Mouse (Mus musculus) thymus, adult 2 months (tissue): ENCODE data around the gene Bbs9. TPM values are rescaled to one million over a fixed set of nuclear protein-coding genes. Genes with fewer than 3 reads are reported as not detected.

Source experiments
- DNase-seq: peaks from one replicate; pipeline ENCODE4 v3.0.0; 2021
- H3K27ac ChIP-seq: fragments of 200-500 bp; 2 replicates; pipeline ENCODE4 v1.5.1; 2012; ENCODE audit warnings: low read length, control low read depth; ENCODE audit not compliant: control insufficient read depth, insufficient read depth
- H3K27me3 ChIP-seq: fragments of 200-500 bp; 2 replicates; pipeline ENCODE4 v1.6.1; 2012; ENCODE audit warnings: mild to moderate bottlenecking, low read length, moderate library complexity, mixed read lengths; ENCODE audit not compliant: control insufficient read depth, insufficient read depth
- H3K36me3 ChIP-seq: fragments of 200-500 bp; 2 replicates; pipeline ENCODE4 v1.6.1; 2012; ENCODE audit warnings: mild to moderate bottlenecking, low read length, moderate library complexity; ENCODE audit not compliant: control insufficient read depth, insufficient read depth
- H3K4me1 ChIP-seq: fragments of 200-500 bp; replicated peaks from 2 replicates; pipeline ENCODE4 v1.6.1; 2012; ENCODE audit warnings: low read length; ENCODE audit not compliant: control insufficient read depth, insufficient read depth
- H3K4me3 ChIP-seq: fragments of 200-500 bp; 2 replicates; pipeline ENCODE4 v1.5.1; 2012; ENCODE audit warnings: mild to moderate bottlenecking, low read length, control low read depth, moderate library complexity; ENCODE audit not compliant: control insufficient read depth, insufficient read depth
- CTCF ChIP-seq: fragments of 200-500 bp; IDR thresholded peaks from 2 replicates; pipeline ENCODE4 v1.5.1; 2012; ENCODE audit warnings: mild to moderate bottlenecking, control low read depth, low read length, moderate library complexity, borderline replicate concordance; ENCODE audit not compliant: control insufficient read depth, poor library complexity, insufficient read depth; ENCODE audit errors: extremely low read depth
- POLR2A ChIP-seq: fragments of 200-500 bp; IDR thresholded peaks from 2 replicates; pipeline ENCODE4 v1.6.1; 2012; ENCODE audit warnings: mild to moderate bottlenecking, low read length, control low read depth, moderate library complexity; ENCODE audit not compliant: control insufficient read depth, poor library complexity, insufficient read depth; ENCODE audit errors: extremely low read depth
- WGBS: fragments of 180-500 bp; shearing (Covaris S2); methylation state at CpG from one replicate; pipeline ENCODE4 v1.1.7; 2018; 5-methylcytosine and 5-hydroxymethylcytosine counted together
- polyA plus RNA-seq: library from polyadenylated mRNA; depleted of rRNA; stranded (reverse); fragments of >200 nt; gene quantifications from 2 replicates; pipeline ENCODE4 v1.2.3, GENCODE M21; 2012

Gene Bbs9
- polyA plus RNA-seq, 1 experiment = 21.4 TPM

DNA sequence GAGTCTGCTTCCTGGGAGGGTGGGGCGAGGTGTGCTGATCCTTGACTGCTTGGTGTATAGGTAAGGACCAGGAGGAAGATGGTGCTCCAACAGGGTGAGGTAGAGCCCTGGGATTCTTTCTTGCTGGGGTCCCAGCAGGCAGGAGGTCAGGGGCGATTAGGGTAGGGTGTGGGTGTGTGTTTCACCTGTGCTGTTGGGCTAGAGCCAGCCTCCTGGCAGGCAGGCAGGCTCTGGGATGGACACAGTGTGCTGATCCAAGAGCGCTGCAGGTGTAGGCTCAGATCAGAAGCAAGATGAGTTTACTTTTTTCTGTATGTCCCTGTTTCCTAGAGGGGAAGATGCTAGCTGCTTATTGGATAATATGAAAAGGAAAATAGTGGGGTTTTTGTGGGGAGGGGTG lies 108.7 kb downstream of the Bbs9 start:
- no peak overlapping the region for H3K4me3 ChIP-seq
- no peaks in the 10 kb centered on the region for H3K4me1 ChIP-seq
- H3K27ac ChIP-seq = no peak overlapping the region
- no peaks in the 10 kb centered on the region for H3K27me3 ChIP-seq
- TF ChIP-seq POLR2A (no peak), CTCF (no peak)
- no peaks in the 10 kb centered on the region for H3K36me3 ChIP-seq
- WGBS = 94% methylated on average over 3 of the region's 3 CpGs
- no peak for DNase-seq

DNA sequence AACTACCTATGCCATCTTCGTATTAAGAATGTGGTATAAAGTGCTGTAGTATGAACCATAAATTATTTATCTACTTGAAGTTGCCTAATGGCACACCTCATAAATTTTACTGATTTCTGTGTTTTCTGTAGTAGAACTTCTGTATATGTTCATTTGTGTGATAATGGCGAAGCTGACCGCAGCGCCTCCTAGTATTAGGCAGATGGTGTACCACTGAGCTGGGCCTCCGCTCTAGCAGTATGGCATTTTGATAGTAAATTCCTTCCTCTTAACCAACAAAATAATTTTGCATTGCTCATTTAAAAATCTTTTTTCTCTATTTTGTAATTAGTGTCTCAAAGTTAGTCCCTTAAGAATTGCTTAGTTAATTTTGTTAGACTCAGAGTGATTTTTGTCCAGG lies 117.5 kb downstream of the Bbs9 start:
- DNase-seq = no peak
- TF ChIP-seq CTCF (no peak), POLR2A (no peak)
- Histone ChIP-seq H3K4me1 (no peaks in the 10 kb centered on the region), H3K4me3 (no peak overlapping the region), H3K27ac (no peak overlapping the region), H3K27me3 (no peaks in the 10 kb centered on the region), H3K36me3 (no peaks in the 10 kb centered on the region)
- WGBS = 98% methylated on average over 5 of the region's 5 CpGs

DNA sequence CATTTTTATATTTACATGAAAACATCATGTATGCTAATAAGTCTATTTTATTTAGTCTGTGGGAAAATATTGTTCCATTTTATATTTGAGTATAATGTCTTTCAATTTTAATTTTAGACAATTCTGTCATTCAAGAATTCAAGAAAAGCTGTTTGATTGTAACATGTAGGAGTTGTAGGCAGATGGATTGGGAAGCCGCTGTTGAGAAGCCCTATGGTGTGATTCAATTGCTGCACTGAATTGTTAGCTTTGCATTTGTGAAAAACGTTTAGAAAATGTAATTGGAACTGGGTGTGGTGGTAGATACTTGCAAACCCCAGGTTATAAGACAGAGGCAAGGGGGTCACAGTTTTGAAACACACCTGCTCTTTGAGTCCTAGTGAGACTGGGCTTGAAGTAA lies 121.1 kb downstream of the Bbs9 start:
- Histone ChIP-seq H3K4me1 (no peaks in the 10 kb centered on the region), H3K4me3 (no peak overlapping the region), H3K36me3 (no peaks in the 10 kb centered on the region), H3K27ac (no peak overlapping the region), H3K27me3 (no peaks in the 10 kb centered on the region)
- no peak for DNase-seq
- WGBS = 75% methylated on average over 2 of the region's 2 CpGs
- TF ChIP-seq CTCF (no peak), POLR2A (no peak)

DNA sequence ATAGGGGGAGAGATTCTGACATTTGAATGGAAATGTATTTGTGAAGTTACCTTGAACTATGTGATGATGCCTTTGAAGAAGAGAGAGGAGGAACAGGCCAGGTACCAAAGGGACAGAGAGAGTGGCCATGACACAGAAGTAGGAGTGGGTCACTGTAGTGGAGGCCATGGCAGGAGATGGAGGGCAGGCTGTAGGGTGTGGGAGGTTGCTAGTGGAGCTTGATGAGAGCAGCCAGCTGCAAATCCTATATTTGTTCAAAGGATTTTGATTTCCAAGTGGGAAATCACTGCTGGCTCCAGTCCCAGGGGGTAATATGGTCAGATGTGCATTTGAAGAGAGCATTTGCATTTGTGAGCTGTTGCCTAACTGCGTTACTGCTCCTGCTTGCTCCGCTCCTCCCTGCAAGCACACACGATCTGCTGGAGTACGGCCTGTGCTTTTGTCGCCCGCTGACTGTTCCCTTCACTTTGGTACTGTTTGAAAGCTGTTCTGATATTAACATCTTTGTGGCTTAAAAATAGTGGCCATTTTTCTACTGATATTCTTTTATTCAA lies 137.8 kb downstream of the Bbs9 start:
- no peaks in the 10 kb centered on the region for H3K4me1 ChIP-seq
- TF ChIP-seq POLR2A (no peak), CTCF (no peak)
- no peak overlapping the region for H3K27ac ChIP-seq
- no peak overlapping the region for H3K4me3 ChIP-seq
- DNase-seq = no peak
- H3K27me3 ChIP-seq = no peaks in the 10 kb centered on the region
- 97% methylated on average over 6 of the region's 6 CpGs for WGBS
- no peaks in the 10 kb centered on the region for H3K36me3 ChIP-seq

DNA sequence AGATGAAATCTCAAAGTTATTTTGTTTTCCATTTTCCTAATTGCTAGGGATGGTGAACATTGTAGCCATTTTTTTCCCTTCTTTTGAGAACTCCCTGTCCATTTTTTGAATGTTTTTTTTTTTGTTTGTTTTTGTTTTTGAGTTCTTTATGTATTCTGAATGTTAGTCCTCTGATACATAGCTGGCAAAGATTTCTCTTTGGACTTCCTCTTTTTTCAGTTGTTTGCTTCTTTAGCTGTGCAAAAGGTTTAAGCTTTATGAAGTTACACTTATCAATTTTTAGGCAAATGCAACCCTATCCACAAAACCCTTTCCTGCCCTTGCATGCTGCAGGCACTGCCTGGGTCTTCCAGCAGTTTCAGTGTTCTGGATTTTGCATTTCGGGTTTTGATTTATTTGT lies 143.7 kb downstream of the Bbs9 start:
- WGBS = 81% methylated on average over 1 of the region's 1 CpGs
- TF ChIP-seq CTCF (no peak), POLR2A (no peak)
- no peak overlapping the region for H3K27ac ChIP-seq
- no peaks in the 10 kb centered on the region for H3K36me3 ChIP-seq
- no peaks in the 10 kb centered on the region for H3K4me1 ChIP-seq
- DNase-seq = no peak
- H3K27me3 ChIP-seq = no peaks in the 10 kb centered on the region
- no peak overlapping the region for H3K4me3 ChIP-seq

DNA sequence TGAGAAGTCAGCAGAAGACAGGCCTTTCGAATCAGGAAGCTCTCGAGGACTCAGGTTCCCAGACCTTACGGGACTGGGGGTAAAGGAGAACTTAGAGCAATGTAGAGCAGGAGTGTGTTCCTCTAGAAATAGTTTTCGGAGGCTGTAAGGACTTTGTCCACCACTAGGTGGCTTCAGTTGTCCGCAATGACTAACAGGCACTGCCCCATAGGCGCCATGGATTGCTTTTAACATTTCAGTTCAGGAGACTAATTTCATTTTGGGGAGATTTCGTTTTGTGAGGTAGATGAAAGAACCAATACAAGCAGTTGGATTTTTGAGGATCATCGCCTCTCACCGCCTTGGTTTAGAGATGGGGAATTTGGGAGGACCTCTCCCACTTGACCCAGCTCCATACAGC lies 149.5 kb downstream of the Bbs9 start:
- no peaks in the 10 kb centered on the region for H3K27me3 ChIP-seq
- TF ChIP-seq CTCF (no peak), POLR2A (no peak)
- H3K4me1 ChIP-seq = no peaks in the 10 kb centered on the region
- no peaks in the 10 kb centered on the region for H3K36me3 ChIP-seq
- DNase-seq = peak; percentile 45
- WGBS = 47% methylated on average over 9 of the region's 9 CpGs
- H3K4me3 ChIP-seq = no peak overlapping the region
- no peak overlapping the region for H3K27ac ChIP-seq

DNA sequence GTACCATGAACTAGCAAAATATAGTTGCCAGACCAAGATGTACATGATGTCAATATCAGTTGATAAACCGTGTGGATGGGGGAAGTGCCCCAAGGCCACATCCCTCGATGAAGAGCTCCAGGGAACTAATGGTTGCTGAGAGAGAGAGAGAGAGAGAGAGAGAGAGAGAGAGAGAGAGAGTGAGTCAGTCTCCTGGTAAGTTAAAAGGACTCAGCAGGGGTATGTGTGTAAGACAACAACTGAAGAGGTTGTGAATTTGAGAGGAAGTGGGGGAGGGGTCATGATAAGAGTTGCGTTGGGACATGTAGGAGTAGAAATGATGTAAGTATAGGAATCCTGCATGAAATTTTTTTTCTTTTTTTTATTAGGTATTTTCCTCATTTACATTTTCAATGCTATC lies 150.5 kb downstream of the Bbs9 start:
- no peak overlapping the region for H3K4me3 ChIP-seq
- no peaks in the 10 kb centered on the region for H3K4me1 ChIP-seq
- no peaks in the 10 kb centered on the region for H3K36me3 ChIP-seq
- no peak for TF ChIP-seq POLR2A
- no peak for TF ChIP-seq CTCF
- H3K27me3 ChIP-seq = no peaks in the 10 kb centered on the region
- WGBS = 90% methylated on average over 3 of the region's 3 CpGs
- DNase-seq = no peak
- no peak overlapping the region for H3K27ac ChIP-seq
